Mouse (Mus musculus): ENCODE measurements around the gene Klhl1.

Klhl1 gene

GRCm38 (mm10) chr14:96518954-96519682 lies at the start of gene Klhl1:
Klhl1 (minus strand) TSS chr14:96519102.
- no peak for DNase-seq (ENCODE audit: low spot score in 2 of 2)

- DNase-seq (ENCODE audit: low spot score in 2 of 2): no peak
These were observed 34.8 kb upstream of the Klhl1 start for GRCm38 (mm10) chr14:96553668-96554067.

GRCm38 (mm10) chr14:96518151-96518953 lies 550 bp downstream of the Klhl1 start:
- DNase-seq (ENCODE audit: low spot score in 2 of 2): peak; percentile 28 to 56

- DNase-seq (ENCODE audit: low spot score in 2 of 2): no peak
These were observed 1.2 kb downstream of the Klhl1 start for GRCm38 (mm10) chr14:96517727-96518126.

GRCm38 (mm10) chr14:96499936-96500335 lies 19.0 kb downstream of the Klhl1 start:
- no peak for DNase-seq (ENCODE audit: low spot score in 2 of 2)

GRCm38 (mm10) chr14:96471812-96472211 lies 47.1 kb downstream of the Klhl1 start:
- DNase-seq (ENCODE audit: low spot score in 2 of 2): no peak

GRCm38 (mm10) chr14:96471336-96471735 lies 47.6 kb downstream of the Klhl1 start:
- no peak for DNase-seq (ENCODE audit: low spot score in 2 of 2)

DNA sequence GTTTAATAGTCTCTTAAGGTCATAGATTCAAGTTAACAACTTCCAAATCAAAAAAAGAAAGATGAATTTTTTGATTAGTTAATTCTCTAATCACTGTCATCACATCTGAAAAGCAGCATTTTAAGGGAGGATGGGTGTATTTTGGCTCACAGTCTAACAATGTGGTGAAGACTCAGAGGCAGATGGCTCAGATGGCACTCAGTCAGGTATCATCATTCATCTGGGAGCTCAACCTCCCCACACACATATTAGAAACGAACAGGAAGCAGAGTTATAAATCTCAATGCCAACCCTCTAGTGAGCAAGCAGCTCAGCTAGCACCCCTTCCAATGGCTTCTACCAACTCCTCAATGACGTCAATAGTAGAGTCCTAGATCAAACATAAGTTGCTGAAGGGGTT lies 57.1 kb downstream of the Klhl1 start:
- DNase-seq (ENCODE audit: low spot score in 2 of 2): no peak

GRCm38 (mm10) chr14:96392032-96392737 lies 126.7 kb downstream of the Klhl1 start:
- no peak for DNase-seq (ENCODE audit: low spot score in 2 of 2)

DNA sequence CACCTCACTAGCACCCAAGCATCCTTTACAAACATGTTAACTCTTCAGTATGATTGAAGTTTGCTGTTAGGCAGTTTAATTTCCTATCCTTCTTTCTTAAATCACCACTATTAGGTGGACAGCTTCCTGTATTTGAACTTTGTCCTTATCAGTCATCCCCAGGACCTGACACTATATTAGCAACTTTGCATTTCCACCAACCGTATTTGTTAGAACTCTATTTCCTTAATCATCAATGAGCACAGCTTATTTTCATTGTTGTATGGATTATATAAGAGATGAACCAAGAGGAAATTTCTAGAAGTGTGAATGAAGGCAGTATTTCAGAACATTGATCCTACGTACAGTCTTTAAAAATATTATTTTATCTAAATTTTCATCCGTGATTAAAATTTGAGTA lies 156.2 kb downstream of the Klhl1 start:
- no peak for DNase-seq (ENCODE audit: low spot score in 2 of 2)

- DNase-seq (ENCODE audit: low spot score in 2 of 2): no peak
These were observed 170.7 kb downstream of the Klhl1 start for GRCm38 (mm10) chr14:96348220-96348619.

DNA sequence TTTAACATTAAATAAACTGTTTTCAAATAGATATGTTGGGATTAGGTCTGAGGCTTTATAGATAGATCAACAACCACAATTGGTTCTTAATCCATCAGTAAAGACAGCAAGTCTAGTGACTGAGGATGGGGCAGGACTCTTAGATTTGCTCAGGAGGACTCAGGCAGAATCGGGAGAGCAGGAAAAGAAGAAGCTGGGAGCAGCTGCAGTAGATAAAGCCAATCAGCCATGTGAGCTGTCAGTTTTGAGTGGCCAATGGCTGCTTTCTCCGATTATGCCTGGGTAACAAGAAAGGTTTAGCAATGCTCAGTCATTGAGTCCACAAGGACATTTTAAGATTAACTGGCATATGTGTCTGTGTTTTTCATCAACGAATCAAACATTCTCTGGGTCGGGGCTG lies 187.8 kb downstream of the Klhl1 start:
- no peak for DNase-seq (ENCODE audit: low spot score in 2 of 2)

GRCm38 (mm10) chr14:96217805-96218441 lies 301.0 kb downstream of the Klhl1 start:
- no peak for DNase-seq (ENCODE audit: low spot score in 2 of 2)

- peak in 1 of 2 experiments; percentile 7 for DNase-seq (ENCODE audit: low spot score in 2 of 2)
These were observed 324.1 kb downstream of the Klhl1 start for GRCm38 (mm10) chr14:96194795-96195194.

- no peak for DNase-seq (ENCODE audit: low spot score in 2 of 2)
These were observed 344.4 kb downstream of the Klhl1 start for GRCm38 (mm10) chr14:96174546-96174945.

GRCm38 (mm10) chr14:96143137-96143536 lies 375.8 kb downstream of the Klhl1 start:
- no peak for DNase-seq (ENCODE audit: low spot score in 2 of 2)

DNA sequence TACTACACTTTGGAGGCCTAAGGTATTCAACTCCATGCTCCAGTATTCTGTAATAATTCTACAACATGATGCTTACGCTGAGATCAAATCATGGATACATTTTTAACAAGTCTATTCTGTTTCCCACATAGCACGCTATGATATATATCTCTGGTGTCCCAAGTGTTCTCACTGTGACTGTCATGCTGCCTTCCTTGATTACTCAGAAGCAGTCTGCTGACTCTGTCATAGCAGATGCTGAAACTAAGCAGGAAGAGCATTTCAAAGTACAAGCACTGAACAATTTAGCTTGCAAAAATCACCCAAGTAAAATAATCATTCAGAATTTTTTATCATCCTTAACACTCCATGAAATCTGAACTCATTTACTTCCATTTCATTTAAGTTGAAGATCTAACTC lies 378.7 kb downstream of the Klhl1 start:
- DNase-seq (ENCODE audit: low spot score in 2 of 2): no peak

- no peak for DNase-seq (ENCODE audit: low spot score in 2 of 2)
These were observed 411.5 kb downstream of the Klhl1 start for GRCm38 (mm10) chr14:96107396-96107795.

DNA sequence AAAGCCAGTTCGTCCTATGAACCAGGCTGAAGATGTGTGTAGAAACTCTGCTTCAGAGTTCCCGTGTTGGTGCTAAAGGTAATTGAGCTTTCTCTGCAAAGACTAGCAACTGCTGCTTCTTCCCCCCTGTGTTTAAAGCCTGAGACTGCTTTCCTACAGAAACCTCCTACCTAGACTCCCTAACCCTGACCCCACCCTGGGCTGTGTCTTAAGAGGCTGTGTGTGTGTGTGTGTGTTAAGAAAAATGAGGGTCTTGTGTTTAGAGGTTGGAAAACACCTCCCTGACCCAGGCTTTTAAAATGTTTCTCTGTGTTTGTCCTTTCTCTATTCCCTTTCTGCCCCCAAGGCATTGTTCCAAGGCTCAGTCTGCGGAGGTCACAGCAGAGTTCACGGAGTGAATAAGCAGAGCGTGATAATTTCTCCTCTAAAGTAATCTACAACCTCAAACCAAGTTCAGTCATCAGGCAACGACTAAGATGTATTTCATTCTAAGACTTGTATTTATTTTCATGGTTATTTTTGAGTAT lies 437.2 kb downstream of the Klhl1 start:
- DNase-seq (ENCODE audit: low spot score in 2 of 2): no peak

- no peak for DNase-seq (ENCODE audit: low spot score in 2 of 2)
These were observed 453.0 kb downstream of the Klhl1 start for GRCm38 (mm10) chr14:96065884-96066283.

Measured in cerebellum, postnatal 4 days (tissue).